Mouse (Mus musculus): ENCODE data around the gene Serping1. TPM values are rescaled to one million over a fixed set of nuclear protein-coding genes. Genes with fewer than 3 reads are reported as not detected.

Gene Serping1
- polyA plus RNA-seq, 1 experiment = 0.15 TPM

DNA sequence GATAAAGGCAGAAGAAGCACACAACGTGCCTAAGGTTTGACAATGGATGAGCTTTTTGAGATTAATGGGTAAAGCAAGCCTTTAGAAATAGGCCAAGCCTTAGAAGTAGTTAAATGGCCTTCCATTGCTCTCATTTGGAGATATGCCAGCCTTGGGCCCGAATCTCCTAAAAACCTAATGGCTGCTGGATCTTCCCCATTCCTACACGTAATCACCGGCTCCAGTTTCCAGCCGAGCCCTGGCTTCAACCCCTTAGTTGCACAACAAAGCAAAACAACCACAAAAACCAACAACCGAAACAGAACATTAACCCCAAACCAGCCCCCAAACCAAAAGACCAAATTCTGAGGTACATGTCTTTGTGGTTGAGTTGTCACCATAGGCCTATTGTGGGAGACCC lies 421 bp upstream of the Serping1 start:
- H3K36me3 ChIP-seq (ENCODE audit: control insufficient read depth, insufficient read depth) = no peaks in the 10 kb centered on the region
- H3ac ChIP-seq (ENCODE audit: control insufficient read depth, insufficient read length, low read depth) = no peak overlapping the region
- no peaks in the 10 kb centered on the region for H3K27me3 ChIP-seq (ENCODE audit: control insufficient read depth, insufficient read depth, insufficient read length)
- H3K79me3 ChIP-seq (ENCODE audit: low read depth) = no peaks in the 10 kb centered on the region
- TF ChIP-seq CTCF (IDR thresholded peaks at IDR 0.05; ENCODE audit: control insufficient read depth, insufficient read depth, insufficient read length) (no peak), MYOG (IDR thresholded peaks at IDR 0.05; ENCODE audit: control insufficient read depth, extremely low read depth, insufficient read length) (no peak), MAX (IDR thresholded peaks at IDR 0.05) (no peak), USF1 (IDR thresholded peaks at IDR 0.05; ENCODE audit: low read depth) (no peak), FOSL1 (IDR thresholded peaks at IDR 0.05; ENCODE audit: insufficient read depth, low read length, poor library complexity, severe bottlenecking) (no peak), MYOD1 (IDR thresholded peaks at IDR 0.05; ENCODE audit: control insufficient read depth, insufficient read length, low read depth) (no peak), CEBPB (IDR thresholded peaks at IDR 0.05; ENCODE audit: low read depth) (no peak)
- H3K79me2 ChIP-seq (ENCODE audit: control insufficient read depth, insufficient read depth) = no peaks in the 10 kb centered on the region
- no peak overlapping the region for H3K4me3 ChIP-seq (ENCODE audit: insufficient read depth, poor library complexity, severe bottlenecking)

DNA sequence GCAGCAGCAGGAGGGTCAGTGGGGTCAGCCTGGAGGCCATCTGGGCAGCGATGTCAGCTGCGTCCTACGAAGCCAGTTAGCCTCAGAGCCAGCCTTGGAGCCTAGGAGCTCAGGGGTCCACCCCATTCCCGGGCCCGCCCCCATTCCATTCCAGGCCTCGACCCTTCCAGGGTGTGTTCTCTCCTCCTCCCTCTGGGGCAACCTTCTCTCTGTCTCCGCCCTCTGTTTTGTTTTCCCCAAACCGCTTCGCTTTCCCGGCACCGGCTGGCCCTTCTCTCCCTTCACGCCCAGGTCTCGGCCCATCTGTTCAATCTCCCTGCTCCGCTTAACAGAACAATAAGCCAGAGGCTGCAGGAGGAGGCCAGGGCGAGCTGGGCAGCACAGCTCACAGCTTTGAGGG lies 493 bp downstream of the Serping1 start:
- no peaks in the 10 kb centered on the region for H3K79me3 ChIP-seq (ENCODE audit: low read depth)
- H3K27me3 ChIP-seq (ENCODE audit: control insufficient read depth, insufficient read depth, insufficient read length) = no peaks in the 10 kb centered on the region
- H3K36me3 ChIP-seq (ENCODE audit: control insufficient read depth, insufficient read depth) = no peaks in the 10 kb centered on the region
- H3K4me3 ChIP-seq (ENCODE audit: insufficient read depth, poor library complexity, severe bottlenecking) = no peak overlapping the region
- no peak for TF ChIP-seq CTCF (IDR thresholded peaks at IDR 0.05; ENCODE audit: control insufficient read depth, insufficient read depth, insufficient read length)
- no peak for TF ChIP-seq USF1 (IDR thresholded peaks at IDR 0.05; ENCODE audit: low read depth)
- TF ChIP-seq CEBPB (IDR thresholded peaks at IDR 0.05; ENCODE audit: low read depth) = no peak
- TF ChIP-seq MYOG (IDR thresholded peaks at IDR 0.05; ENCODE audit: control insufficient read depth, extremely low read depth, insufficient read length) = no peak
- TF ChIP-seq FOSL1 (IDR thresholded peaks at IDR 0.05; ENCODE audit: insufficient read depth, low read length, poor library complexity, severe bottlenecking) = no peak
- no peak for TF ChIP-seq MYOD1 (IDR thresholded peaks at IDR 0.05; ENCODE audit: control insufficient read depth, insufficient read length, low read depth)
- no peak for TF ChIP-seq MAX (IDR thresholded peaks at IDR 0.05)
- H3K79me2 ChIP-seq (ENCODE audit: control insufficient read depth, insufficient read depth) = no peaks in the 10 kb centered on the region
- no peak overlapping the region for H3ac ChIP-seq (ENCODE audit: control insufficient read depth, insufficient read length, low read depth)

DNA sequence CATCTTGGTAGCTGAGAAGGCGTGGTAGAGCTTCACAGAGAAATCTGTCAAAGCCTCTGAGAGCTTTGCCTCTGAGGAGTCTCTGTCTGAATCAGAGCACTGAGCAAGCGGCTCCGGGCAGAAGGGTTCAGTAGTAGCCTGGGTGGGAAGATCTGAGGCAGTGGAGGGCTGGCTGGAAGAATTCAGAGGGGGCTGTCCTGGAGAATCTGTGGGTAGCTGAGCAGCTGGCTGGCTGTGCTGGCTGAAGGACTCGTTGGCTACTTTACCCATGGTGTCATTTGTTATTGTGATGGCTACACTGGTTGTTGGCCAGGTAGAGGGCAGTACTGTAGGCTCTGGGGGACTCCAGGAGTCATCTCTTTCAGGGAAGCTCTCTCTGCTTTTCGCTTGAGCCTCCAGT lies 2.0 kb downstream of the Serping1 start:
- no peaks in the 10 kb centered on the region for H3K27me3 ChIP-seq (ENCODE audit: control insufficient read depth, insufficient read depth, insufficient read length)
- H3K79me2 ChIP-seq (ENCODE audit: control insufficient read depth, insufficient read depth) = no peaks in the 10 kb centered on the region
- H3ac ChIP-seq (ENCODE audit: control insufficient read depth, insufficient read length, low read depth) = no peak overlapping the region
- H3K79me3 ChIP-seq (ENCODE audit: low read depth) = no peaks in the 10 kb centered on the region
- H3K36me3 ChIP-seq (ENCODE audit: control insufficient read depth, insufficient read depth) = no peaks in the 10 kb centered on the region
- no peak overlapping the region for H3K4me3 ChIP-seq (ENCODE audit: insufficient read depth, poor library complexity, severe bottlenecking)
- no peak for TF ChIP-seq MAX (IDR thresholded peaks at IDR 0.05)
- no peak for TF ChIP-seq CTCF (IDR thresholded peaks at IDR 0.05; ENCODE audit: control insufficient read depth, insufficient read depth, insufficient read length)
- TF ChIP-seq FOSL1 (IDR thresholded peaks at IDR 0.05; ENCODE audit: insufficient read depth, low read length, poor library complexity, severe bottlenecking) = no peak
- no peak for TF ChIP-seq USF1 (IDR thresholded peaks at IDR 0.05; ENCODE audit: low read depth)
- TF ChIP-seq CEBPB (IDR thresholded peaks at IDR 0.05; ENCODE audit: low read depth) = no peak
- no peak for TF ChIP-seq MYOD1 (IDR thresholded peaks at IDR 0.05; ENCODE audit: control insufficient read depth, insufficient read length, low read depth)
- no peak for TF ChIP-seq MYOG (IDR thresholded peaks at IDR 0.05; ENCODE audit: control insufficient read depth, extremely low read depth, insufficient read length)

DNA sequence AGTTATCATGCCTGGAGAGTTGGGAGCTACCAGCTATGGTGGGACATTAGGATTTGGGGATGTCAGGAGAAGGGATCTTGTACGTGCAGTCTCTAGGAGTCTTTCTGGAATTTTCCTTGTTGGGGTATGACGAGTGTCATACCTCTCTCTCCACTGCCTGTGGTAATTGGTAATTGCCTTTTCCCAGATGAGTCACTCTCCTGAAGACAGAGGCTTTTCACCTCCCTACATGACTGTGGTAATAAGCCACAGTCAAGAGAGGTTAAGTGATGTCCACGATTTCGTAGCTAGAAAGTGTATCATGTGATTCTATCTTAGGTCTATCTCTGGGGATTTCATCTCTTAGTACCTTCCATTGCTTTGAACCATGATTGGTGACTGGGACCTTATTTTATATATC lies 2.8 kb downstream of the Serping1 start:
- no peak overlapping the region for H3K4me3 ChIP-seq (ENCODE audit: insufficient read depth, poor library complexity, severe bottlenecking)
- no peaks in the 10 kb centered on the region for H3K79me3 ChIP-seq (ENCODE audit: low read depth)
- H3ac ChIP-seq (ENCODE audit: control insufficient read depth, insufficient read length, low read depth) = no peak overlapping the region
- TF ChIP-seq MAX (IDR thresholded peaks at IDR 0.05) = no peak
- no peak for TF ChIP-seq MYOG (IDR thresholded peaks at IDR 0.05; ENCODE audit: control insufficient read depth, extremely low read depth, insufficient read length)
- TF ChIP-seq CEBPB (IDR thresholded peaks at IDR 0.05; ENCODE audit: low read depth) = no peak
- TF ChIP-seq USF1 (IDR thresholded peaks at IDR 0.05; ENCODE audit: low read depth) = no peak
- TF ChIP-seq MYOD1 (IDR thresholded peaks at IDR 0.05; ENCODE audit: control insufficient read depth, insufficient read length, low read depth) = no peak
- TF ChIP-seq FOSL1 (IDR thresholded peaks at IDR 0.05; ENCODE audit: insufficient read depth, low read length, poor library complexity, severe bottlenecking) = no peak
- no peak for TF ChIP-seq CTCF (IDR thresholded peaks at IDR 0.05; ENCODE audit: control insufficient read depth, insufficient read depth, insufficient read length)
- H3K36me3 ChIP-seq (ENCODE audit: control insufficient read depth, insufficient read depth) = no peaks in the 10 kb centered on the region
- H3K79me2 ChIP-seq (ENCODE audit: control insufficient read depth, insufficient read depth) = no peaks in the 10 kb centered on the region
- H3K27me3 ChIP-seq (ENCODE audit: control insufficient read depth, insufficient read depth, insufficient read length) = no peaks in the 10 kb centered on the region

DNA sequence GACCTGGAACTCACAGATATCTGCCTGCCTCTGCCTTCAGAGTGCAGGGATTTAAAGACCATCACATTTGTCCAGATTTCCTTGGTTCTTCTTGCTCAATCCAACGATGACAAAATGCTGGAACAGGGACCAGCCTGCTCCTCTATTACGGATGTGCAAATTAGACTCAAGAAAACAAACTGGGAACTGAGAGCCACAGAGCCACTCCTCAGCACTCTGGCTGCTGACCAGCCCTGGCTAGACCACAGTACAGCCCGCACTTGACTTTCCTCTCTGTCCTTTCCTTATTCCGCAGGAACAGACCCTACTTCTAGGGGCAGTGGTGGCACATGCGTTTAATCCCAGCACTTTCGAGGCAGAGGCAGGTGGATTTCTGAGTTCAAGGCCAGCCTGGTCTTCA lies 4.7 kb downstream of the Serping1 start:
- Histone ChIP-seq H3K79me3 (ENCODE audit: low read depth) (no peaks in the 10 kb centered on the region), H3K36me3 (ENCODE audit: control insufficient read depth, insufficient read depth) (no peaks in the 10 kb centered on the region), H3K79me2 (ENCODE audit: control insufficient read depth, insufficient read depth) (no peaks in the 10 kb centered on the region), H3K4me3 (ENCODE audit: insufficient read depth, poor library complexity, severe bottlenecking) (no peak overlapping the region), H3K27me3 (ENCODE audit: control insufficient read depth, insufficient read depth, insufficient read length) (no peaks in the 10 kb centered on the region), H3ac (ENCODE audit: control insufficient read depth, insufficient read length, low read depth) (no peak overlapping the region)
- TF ChIP-seq CTCF (IDR thresholded peaks at IDR 0.05; ENCODE audit: control insufficient read depth, insufficient read depth, insufficient read length) (no peak), MAX (IDR thresholded peaks at IDR 0.05) (no peak), MYOD1 (IDR thresholded peaks at IDR 0.05; ENCODE audit: control insufficient read depth, insufficient read length, low read depth) (no peak), CEBPB (IDR thresholded peaks at IDR 0.05; ENCODE audit: low read depth) (no peak), MYOG (IDR thresholded peaks at IDR 0.05; ENCODE audit: control insufficient read depth, extremely low read depth, insufficient read length) (no peak), FOSL1 (IDR thresholded peaks at IDR 0.05; ENCODE audit: insufficient read depth, low read length, poor library complexity, severe bottlenecking) (no peak), USF1 (IDR thresholded peaks at IDR 0.05; ENCODE audit: low read depth) (no peak)

DNA sequence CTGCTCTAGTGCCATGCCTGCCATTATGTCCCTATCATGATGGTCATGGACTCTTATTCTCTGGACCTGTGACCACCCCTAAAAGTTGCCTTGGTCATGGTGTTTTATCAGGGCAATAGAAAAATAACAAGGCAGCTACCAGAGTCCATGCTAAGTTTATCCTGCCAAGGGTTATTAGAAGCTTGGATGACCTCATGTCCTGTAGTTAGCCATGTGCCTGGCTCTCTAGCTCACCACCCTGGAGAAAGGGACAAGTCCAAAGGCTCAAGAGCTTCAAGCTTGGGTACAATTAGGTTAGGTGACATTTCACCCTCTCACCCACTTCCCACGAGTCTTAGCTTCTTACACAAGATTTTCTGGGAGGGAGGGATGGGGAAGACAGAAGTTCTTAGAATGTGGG lies 12.4 kb downstream of the Serping1 start:
- Histone ChIP-seq H3K4me3 (ENCODE audit: insufficient read depth, poor library complexity, severe bottlenecking) (no peak overlapping the region), H3K79me3 (ENCODE audit: low read depth) (no peaks in the 10 kb centered on the region), H3K27me3 (ENCODE audit: control insufficient read depth, insufficient read depth, insufficient read length) (no peaks in the 10 kb centered on the region), H3ac (ENCODE audit: control insufficient read depth, insufficient read length, low read depth) (no peak overlapping the region), H3K36me3 (ENCODE audit: control insufficient read depth, insufficient read depth) (no peaks in the 10 kb centered on the region), H3K79me2 (ENCODE audit: control insufficient read depth, insufficient read depth) (no peaks in the 10 kb centered on the region)
- TF ChIP-seq FOSL1 (IDR thresholded peaks at IDR 0.05; ENCODE audit: insufficient read depth, low read length, poor library complexity, severe bottlenecking) = no peak
- no peak for TF ChIP-seq CEBPB (IDR thresholded peaks at IDR 0.05; ENCODE audit: low read depth)
- no peak for TF ChIP-seq MYOD1 (IDR thresholded peaks at IDR 0.05; ENCODE audit: control insufficient read depth, insufficient read length, low read depth)
- TF ChIP-seq CTCF (IDR thresholded peaks at IDR 0.05; ENCODE audit: control insufficient read depth, insufficient read depth, insufficient read length) = no peak
- no peak for TF ChIP-seq USF1 (IDR thresholded peaks at IDR 0.05; ENCODE audit: low read depth)
- no peak for TF ChIP-seq MAX (IDR thresholded peaks at IDR 0.05)
- TF ChIP-seq MYOG (IDR thresholded peaks at IDR 0.05; ENCODE audit: control insufficient read depth, extremely low read depth, insufficient read length) = no peak
